Mouse (Mus musculus): ENCODE measurements around the gene Ankrd10. TPM values are rescaled to one million over a fixed set of nuclear protein-coding genes. Genes with fewer than 3 reads are reported as not detected.

Ankrd10 gene
- total and polyA plus RNA-seq, 2 experiments from 2014 or later, result 66.2 to 127 TPM

DNA sequence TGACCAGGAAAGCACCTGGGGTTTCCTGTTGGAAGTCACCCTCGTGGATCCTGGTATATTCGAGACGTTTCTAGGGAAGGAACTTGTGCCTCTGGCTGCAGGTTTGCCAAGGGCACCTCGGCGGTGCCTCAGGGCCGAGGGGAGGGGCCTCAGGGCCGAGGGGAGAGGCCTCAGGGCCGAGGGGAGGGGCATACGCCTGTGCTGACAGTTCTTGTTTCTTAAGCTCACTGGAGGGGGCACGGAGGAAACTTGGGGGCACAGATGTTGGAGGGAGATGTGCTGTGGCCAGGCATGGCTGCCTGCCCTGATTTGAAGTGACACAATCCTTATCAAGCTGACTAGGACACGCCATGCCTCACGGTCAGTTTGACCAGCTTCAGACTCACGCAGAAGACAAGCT lies 43.3 kb downstream of the Ankrd10 start:
- H3K27me3 ChIP-seq (ENCODE audit: insufficient read depth, low read length), result no peaks in the 10 kb centered on the region
- DNase-seq (ENCODE audit: low spot score), result no peak
- H3K4me3 ChIP-seq (ENCODE audit: low read length), result no peak overlapping the region
- no peak overlapping the region for H3K27ac ChIP-seq
- H3K36me3 ChIP-seq (ENCODE audit: insufficient read depth, low read length), result no peaks in the 10 kb centered on the region
- no peak overlapping the region for H3K9ac ChIP-seq (replicated peaks; ENCODE audit: low read length)
- TF ChIP-seq CTCF (IDR thresholded peaks at IDR 0.05; ENCODE audit: low read depth), result no peak
- H3K4me1 ChIP-seq (ENCODE audit: insufficient read depth, low read length), result no peaks in the 10 kb centered on the region
- no peaks in the 10 kb centered on the region for H3K9me3 ChIP-seq (ENCODE audit: low read length)
- no peak overlapping the region for H3K4me2 ChIP-seq (ENCODE audit: low read depth, low read length)
- 49% methylated on average over 13 of the region's 13 CpGs for WGBS
- ATAC-seq, result no peak

DNA sequence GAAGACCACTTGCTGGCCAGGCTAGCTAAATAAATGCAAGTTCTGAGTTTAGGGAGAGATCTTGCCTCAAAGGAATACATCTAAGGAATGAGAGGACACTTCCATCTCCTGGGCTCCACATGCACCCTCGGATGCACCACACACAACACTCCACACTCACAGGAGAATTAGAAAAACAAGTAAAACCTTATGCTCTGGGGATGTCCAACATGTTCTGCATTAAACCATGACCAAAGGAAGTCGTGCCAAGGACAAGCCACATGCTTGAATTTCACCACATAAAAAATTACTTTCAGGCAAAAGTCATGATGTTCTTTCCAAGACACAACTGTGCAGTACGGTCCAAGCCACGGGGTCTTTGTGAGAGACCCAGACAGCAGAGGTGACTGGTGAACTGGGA lies 43.7 kb downstream of the Ankrd10 start:
- Histone ChIP-seq H3K9ac (replicated peaks; ENCODE audit: low read length) (no peak overlapping the region), H3K36me3 (ENCODE audit: insufficient read depth, low read length) (no peaks in the 10 kb centered on the region), H3K27me3 (ENCODE audit: insufficient read depth, low read length) (no peaks in the 10 kb centered on the region), H3K4me1 (ENCODE audit: insufficient read depth, low read length) (no peaks in the 10 kb centered on the region), H3K9me3 (ENCODE audit: low read length) (no peaks in the 10 kb centered on the region), H3K4me3 (ENCODE audit: low read length) (no peak overlapping the region), H3K27ac (no peak overlapping the region), H3K4me2 (ENCODE audit: low read depth, low read length) (no peak overlapping the region)
- 85% methylated on average over 4 of the region's 4 CpGs for WGBS
- DNase-seq (ENCODE audit: low spot score), result no peak
- TF ChIP-seq CTCF (IDR thresholded peaks at IDR 0.05; ENCODE audit: low read depth), result no peak
- no peak for ATAC-seq

DNA sequence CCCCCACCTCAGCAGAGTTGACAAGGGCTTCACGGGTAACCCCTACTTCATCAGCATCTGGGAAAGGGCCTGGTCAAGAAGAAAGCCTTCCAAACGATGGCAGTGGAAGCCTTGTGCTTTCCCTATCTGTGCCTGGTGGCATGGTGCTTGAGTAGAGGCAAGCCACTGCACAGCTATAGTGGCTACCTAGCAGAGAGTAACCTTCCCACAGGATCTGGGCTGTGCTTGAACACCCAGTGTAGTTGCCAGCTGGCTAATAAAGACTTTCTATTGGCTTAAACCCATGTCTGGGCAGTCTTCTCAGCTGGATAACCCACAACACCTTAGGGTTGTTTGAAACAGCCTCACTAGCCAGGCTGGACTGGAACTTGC lies 49.2 kb downstream of the Ankrd10 start:
- no peak for DNase-seq (ENCODE audit: low spot score)
- no peak overlapping the region for H3K9ac ChIP-seq (replicated peaks; ENCODE audit: low read length)
- no peaks in the 10 kb centered on the region for H3K36me3 ChIP-seq (ENCODE audit: insufficient read depth, low read length)
- H3K4me3 ChIP-seq (ENCODE audit: low read length), result no peak overlapping the region
- no peak overlapping the region for H3K27ac ChIP-seq
- no peak for TF ChIP-seq CTCF (IDR thresholded peaks at IDR 0.05; ENCODE audit: low read depth)
- no peaks in the 10 kb centered on the region for H3K4me1 ChIP-seq (ENCODE audit: insufficient read depth, low read length)
- 78% methylated on average over 2 of the region's 2 CpGs for WGBS
- no peak for ATAC-seq
- no peaks in the 10 kb centered on the region for H3K27me3 ChIP-seq (ENCODE audit: insufficient read depth, low read length)
- H3K4me2 ChIP-seq (ENCODE audit: low read depth, low read length), result no peak overlapping the region
- H3K9me3 ChIP-seq (ENCODE audit: low read length), result no peaks in the 10 kb centered on the region

- no peak for TF ChIP-seq CTCF (IDR thresholded peaks at IDR 0.05; ENCODE audit: low read depth)
- DNase-seq (ENCODE audit: low spot score), result no peak
- Histone ChIP-seq H3K4me1 (ENCODE audit: insufficient read depth, low read length) (no peaks in the 10 kb centered on the region), H3K9ac (replicated peaks; ENCODE audit: low read length) (no peak overlapping the region), H3K4me2 (ENCODE audit: low read depth, low read length) (no peak overlapping the region), H3K27ac (no peak overlapping the region), H3K36me3 (ENCODE audit: insufficient read depth, low read length) (no peaks in the 10 kb centered on the region), H3K27me3 (ENCODE audit: insufficient read depth, low read length) (no peaks in the 10 kb centered on the region), H3K4me3 (ENCODE audit: low read length) (no peak overlapping the region), H3K9me3 (ENCODE audit: low read length) (no peaks in the 10 kb centered on the region)
- WGBS, result 85% methylated on average over 21 of the region's 21 CpGs
- ATAC-seq, result no peak
Observed at GRCm38 (mm10) chr8:11585513-11586373, 49.8 kb downstream of the Ankrd10 start.

DNA sequence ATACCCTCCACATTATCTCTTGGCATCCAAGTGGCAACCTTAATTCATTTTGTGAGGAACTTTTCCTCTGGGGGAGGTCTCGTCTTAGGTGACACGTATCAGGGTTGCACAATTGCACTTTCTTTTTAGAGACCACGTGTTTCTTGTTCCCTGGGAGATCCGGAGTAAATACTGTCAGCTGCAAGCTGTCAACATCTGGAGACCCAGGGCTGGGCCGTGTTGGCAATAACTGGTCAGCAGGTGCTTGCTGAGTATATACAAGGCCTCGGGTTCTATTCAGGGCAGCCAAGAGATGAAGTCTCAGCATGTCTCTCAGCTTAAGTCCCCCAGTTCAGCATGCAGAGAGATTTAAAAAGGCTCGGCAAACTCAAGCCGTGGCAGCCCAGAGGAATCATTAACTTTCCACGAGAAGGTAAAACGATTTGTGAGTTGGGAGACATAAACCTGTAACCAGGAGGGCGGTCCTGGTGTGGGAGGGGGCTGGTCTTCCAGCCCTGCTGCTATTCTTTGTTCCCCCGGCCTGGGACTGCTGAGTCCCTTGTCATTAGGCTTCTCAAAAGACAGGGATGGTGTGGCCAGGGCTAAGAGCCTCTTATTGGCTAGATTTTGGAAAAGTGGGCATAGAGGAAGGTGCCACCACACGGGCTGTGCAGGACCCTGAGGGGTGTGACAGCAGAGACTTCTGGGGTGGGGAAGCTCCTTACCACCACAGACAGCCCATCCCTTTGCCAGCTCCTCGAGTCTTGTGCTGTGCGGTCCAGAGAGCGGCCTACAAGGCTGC lies 59.8 kb downstream of the Ankrd10 start:
- no peak overlapping the region for H3K9ac ChIP-seq (replicated peaks; ENCODE audit: low read length)
- no peaks in the 10 kb centered on the region for H3K27me3 ChIP-seq (ENCODE audit: insufficient read depth, low read length)
- no peaks in the 10 kb centered on the region for H3K36me3 ChIP-seq (ENCODE audit: insufficient read depth, low read length)
- H3K4me1 ChIP-seq (ENCODE audit: insufficient read depth, low read length), result no peaks in the 10 kb centered on the region
- no peak overlapping the region for H3K27ac ChIP-seq
- DNase-seq (ENCODE audit: low spot score) (no peak), ATAC-seq (no peak)
- no peak for TF ChIP-seq CTCF (IDR thresholded peaks at IDR 0.05; ENCODE audit: low read depth)
- no peaks in the 10 kb centered on the region for H3K9me3 ChIP-seq (ENCODE audit: low read length)
- WGBS, result 57% methylated on average over 16 of the region's 16 CpGs
- H3K4me2 ChIP-seq (ENCODE audit: low read depth, low read length), result no peak overlapping the region
- no peak overlapping the region for H3K4me3 ChIP-seq (ENCODE audit: low read length)

DNA sequence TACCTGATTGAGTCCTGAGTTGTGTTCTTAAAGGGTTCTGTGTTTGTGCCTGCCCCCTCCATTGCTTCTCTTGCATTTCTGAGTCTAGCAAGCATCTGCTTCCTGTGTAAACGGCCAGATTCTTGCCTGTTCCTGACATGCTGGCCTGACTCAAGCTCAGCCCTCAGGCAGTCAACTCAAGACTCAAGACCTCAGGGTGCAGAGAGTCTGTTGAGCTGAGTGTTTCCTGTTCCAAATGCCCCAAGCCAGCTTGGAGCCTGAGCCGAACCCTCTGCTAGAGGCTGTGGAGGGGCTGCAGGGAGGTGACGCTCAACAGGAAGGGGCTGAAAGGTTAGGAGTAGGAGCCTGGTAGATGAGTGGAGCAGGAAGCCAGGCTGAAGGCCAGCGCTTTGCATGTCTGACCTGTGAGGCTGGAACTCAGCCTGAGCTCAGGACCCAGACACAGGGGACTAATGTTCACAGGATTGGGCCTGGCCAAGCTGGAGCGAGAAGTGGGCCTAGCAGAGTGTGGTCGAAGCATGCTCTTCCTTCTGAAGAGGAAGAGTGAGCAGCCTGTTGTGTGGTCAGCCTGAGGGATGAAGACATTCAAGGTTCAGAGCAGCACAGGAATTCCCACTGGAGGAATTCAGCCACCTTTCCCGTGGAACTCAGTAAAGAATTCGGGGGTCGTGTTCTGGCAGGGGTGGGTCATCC lies 60.5 kb downstream of the Ankrd10 start:
- Histone ChIP-seq H3K27ac (no peak overlapping the region), H3K4me2 (ENCODE audit: low read depth, low read length) (no peak overlapping the region), H3K4me1 (ENCODE audit: insufficient read depth, low read length) (no peaks in the 10 kb centered on the region), H3K9me3 (ENCODE audit: low read length) (no peaks in the 10 kb centered on the region), H3K4me3 (ENCODE audit: low read length) (no peak overlapping the region), H3K9ac (replicated peaks; ENCODE audit: low read length) (no peak overlapping the region), H3K36me3 (ENCODE audit: insufficient read depth, low read length) (no peaks in the 10 kb centered on the region), H3K27me3 (ENCODE audit: insufficient read depth, low read length) (no peaks in the 10 kb centered on the region)
- DNase-seq (ENCODE audit: low spot score), result no peak
- no peak for TF ChIP-seq CTCF (IDR thresholded peaks at IDR 0.05; ENCODE audit: low read depth)
- 78% methylated on average over 9 of the region's 9 CpGs for WGBS
- no peak for ATAC-seq
